27 mouse cellular contexts compared by ENCODE assay signal in the genomic region with DNA sequence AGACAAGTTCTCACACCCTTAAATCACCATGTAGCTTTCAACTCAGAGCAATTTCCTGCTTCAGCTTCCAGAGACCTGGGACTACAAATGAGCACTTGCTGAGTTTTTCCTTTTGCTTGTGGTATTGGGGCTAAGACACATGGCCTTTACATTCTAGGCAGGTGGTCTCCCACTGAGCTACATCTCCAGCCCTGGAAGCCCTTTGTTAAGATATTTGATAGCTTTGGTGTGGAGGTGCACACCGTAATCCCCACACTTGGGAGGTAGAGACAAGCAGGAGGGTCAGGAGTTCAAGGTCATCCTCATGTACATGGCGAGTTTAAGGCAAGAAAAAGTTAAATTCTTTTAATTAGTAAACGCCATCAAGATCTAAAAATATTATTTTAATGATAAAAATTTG. TPM values are rescaled to one million over a fixed set of nuclear protein-coding genes. Genes with fewer than 3 reads are reported as not detected.
DNase-seq lines count a peak whose midpoint lies in the region; ATAC-seq and TF ChIP-seq lines count a peak whose summit lies in the region.
"Had no signal": no experiment of that assay in that cellular context is flagged by ENCODE, and none has a peak within 500 bp of the region (broad histone marks: within the 10 kb centered on the region; RNA-seq: fewer than 3 reads in every experiment).

No protein-coding gene starts in this region.

- H3K4me2 ChIP-seq in intestine, embryonic 15.5 days (replicated peaks), result no peak overlapping the region
- H3K4me2 ChIP-seq: embryonic facial prominence, embryonic 12.5 days; embryonic facial prominence, embryonic 15.5 days; heart, embryonic 15.5 days; hindbrain, embryonic 13.5 days had no signal

- intact Hi-C loops in gastrocnemius, adult 2 months (cut with DNase I), result loop anchor here (2.0 kb wide), 1 partner anchor 15 kb away; no protein-coding TSS in a partner anchor
- intact Hi-C loops in gastrocnemius, postnatal 14 days (cut with DNase I; ENCODE audit: low total_unique reads), result no loop called here

- no peaks in the 10 kb centered on the region for H3K9me3 ChIP-seq in E14TG2a.4 (ENCODE audit: low read length)
- no peaks in the 10 kb centered on the region for H3K9me3 ChIP-seq in ES-E14 (ENCODE audit: control insufficient read depth, insufficient read depth, low read depth, low read length)
- H3K9me3 ChIP-seq in intestine, embryonic 15.5 days, result no peaks in the 10 kb centered on the region
- H3K9me3 ChIP-seq in embryonic facial prominence, embryonic 10.5 days, result no peaks in the 10 kb centered on the region
- H3K9me3 ChIP-seq: embryonic facial prominence, embryonic 12.5 days; embryonic facial prominence, embryonic 15.5 days; G1E; heart, embryonic 10.5 days; heart, embryonic 15.5 days; hindbrain, embryonic 10.5 days; hindbrain, embryonic 13.5 days had no signal

- H3K36me3 ChIP-seq in E14TG2a.4 (ENCODE audit: insufficient read depth, low read length) (peaks cover 51% of the 10 kb centered on the region), ES-E14 (ENCODE audit: control insufficient read depth, insufficient read depth, low read length, poor library complexity, severe bottlenecking) (no peaks in the 10 kb centered on the region; the same call in none of the 2 replicates)
- 0 out of 2 replicates have a peak, but pooled peaks cover 3% of the 10 kb centered on the region for H3K36me3 ChIP-seq in intestine, embryonic 15.5 days
- peaks cover 27% of the 10 kb centered on the region for H3K36me3 ChIP-seq in embryonic facial prominence, embryonic 10.5 days (replicated peaks)

- in situ Hi-C loops in ES-E14 (cut with MboI; ENCODE audit: low sequenced_read_pairs in 2 of 2, unreplicated experiment in 2 of 2), result no loop called here

- H3K27me3 ChIP-seq in E14TG2a.4 (ENCODE audit: insufficient read depth, low read length), result no peaks in the 10 kb centered on the region
- no peaks in the 10 kb centered on the region for H3K27me3 ChIP-seq in intestine, embryonic 15.5 days (replicated peaks)
- no peaks in the 10 kb centered on the region for H3K27me3 ChIP-seq in embryonic facial prominence, embryonic 10.5 days (replicated peaks; ENCODE audit: low read depth, poor library complexity, severe bottlenecking)
- H3K27me3 ChIP-seq: embryonic facial prominence, embryonic 12.5 days; embryonic facial prominence, embryonic 15.5 days; heart, embryonic 15.5 days; hindbrain, embryonic 13.5 days; Patski had no signal

- 90% methylated on average over 3 of the region's 3 CpGs for WGBS in intestine, embryonic 15.5 days
- WGBS in embryonic facial prominence, embryonic 10.5 days, result 81% methylated on average over 3 of the region's 3 CpGs

- DNase-seq in gastrocnemius, adult 2 months, result no peak
- DNase-seq in gastrocnemius, postnatal 14 days, result no peak
- DNase-seq in ES-E14 (ENCODE audit: low read depth, low spot score), result peak; percentile 30
- no peak for DNase-seq in embryonic facial prominence, embryonic 10.5 days (ENCODE audit: low spot score)
- DNase-seq: adrenal gland, adult 8-10 months; adrenal gland, postnatal 25 days; cerebellum, adult 18-20 months; cerebellum, adult 9-10 months; cerebellum, postnatal 14 days; gastrocnemius, postnatal 36 days; heart, adult 2 months; heart, postnatal 36 days; kidney, adult 18-20 months had no signal

- peaks cover 94% of the 10 kb centered on the region for H3K4me1 ChIP-seq in E14TG2a.4 (replicated peaks; ENCODE audit: low read depth, low read length)
- peaks cover 19 to 20% of the 10 kb centered on the region in 2 experiments for H3K4me1 ChIP-seq in ES-E14 (ENCODE audit: control insufficient read depth in 2 of 2, insufficient read depth in 2 of 2, low read length in 2 of 2, poor library complexity in 1 of 2)
- peaks cover 37% of the 10 kb centered on the region for H3K4me1 ChIP-seq in intestine, embryonic 15.5 days (replicated peaks)
- peaks cover 36% of the 10 kb centered on the region for H3K4me1 ChIP-seq in embryonic facial prominence, embryonic 10.5 days

- no peak overlapping the region for H3K4me3 ChIP-seq in gastrocnemius, adult 2 months
- 0 out of 2 replicates have a peak overlapping the region, but pooled peaks have one; percentile 27 for H3K4me3 ChIP-seq in E14TG2a.4 (replicated peaks; ENCODE audit: low read length)
- no peak overlapping the region for H3K4me3 ChIP-seq in ES-E14 (ENCODE audit: insufficient read depth in 1 of 2, low read depth in 1 of 2, low read length in 2 of 2, poor library complexity in 1 of 2, severe bottlenecking in 1 of 2)
- no peak overlapping the region for H3K4me3 ChIP-seq in intestine, embryonic 15.5 days (replicated peaks)
- H3K4me3 ChIP-seq in embryonic facial prominence, embryonic 10.5 days, result no peak overlapping the region
- H3K4me3 ChIP-seq: embryonic facial prominence, embryonic 12.5 days; embryonic facial prominence, embryonic 15.5 days; heart, adult 2 months; heart, embryonic 10.5 days; heart, embryonic 15.5 days; hindbrain, embryonic 10.5 days; hindbrain, embryonic 13.5 days had no signal

- 0 out of 2 replicates have a peak overlapping the region, but pooled peaks have one; percentile 20 for H3K27ac ChIP-seq in gastrocnemius, adult 2 months
- peak overlapping the region; percentile 36; the same call in 1 of the 2 replicates for H3K27ac ChIP-seq in ES-E14 (ENCODE audit: insufficient read depth, low read depth, low read length, poor library complexity, severe bottlenecking)
- H3K27ac ChIP-seq in intestine, embryonic 15.5 days, result no peak overlapping the region
- no peak overlapping the region for H3K27ac ChIP-seq in embryonic facial prominence, embryonic 10.5 days (replicated peaks)
- H3K27ac ChIP-seq: embryonic facial prominence, embryonic 12.5 days; embryonic facial prominence, embryonic 15.5 days; heart, embryonic 10.5 days; hindbrain, embryonic 10.5 days had no signal

- H3K9ac ChIP-seq in ES-E14 (ENCODE audit: insufficient read depth, low read depth, low read length, poor library complexity, severe bottlenecking), result no peak overlapping the region
- H3K9ac ChIP-seq in intestine, embryonic 15.5 days, result no peak overlapping the region
- H3K9ac ChIP-seq: embryonic facial prominence, embryonic 12.5 days; embryonic facial prominence, embryonic 15.5 days; forebrain, postnatal 0 days; heart, embryonic 15.5 days had no signal

- no peak for ATAC-seq in intestine, embryonic 15.5 days
- ATAC-seq: forebrain, embryonic 14.5 days; forebrain, postnatal 0 days; hindbrain, embryonic 16.5 days; intestine, embryonic 16.5 days; Patski had no signal

- no peak for TF ChIP-seq CTCF in gastrocnemius, adult 2 months (IDR thresholded peaks at IDR 0.05)
- TF ChIP-seq CTCF in E14TG2a.4 (conservative IDR thresholded peaks at IDR 0.05; ENCODE audit: low read length), result no peak

TF ChIP-seq in ES-E14, 5 proteins besides CTCF, POLR2A, EP300 and RAD21:
- 0 out of 2 replicates have a peak, but pooled peaks have one; percentile 16 for TF ChIP-seq CHD2 (IDR thresholded peaks at IDR 0.05; ENCODE audit: low read depth, low read length)
- no peak for TF ChIP-seq ZNF384 (IDR thresholded peaks at IDR 0.05; ENCODE audit: low read depth, low read length)
TF ChIP-seq in ES-E14: peak in this region for 1.

RNA-seq across cellular contexts. Expression of a gene that starts 14.4 kb away (rescaled TPM):
- 100 to 1,000 TPM; 195 to 201 TPM for total RNA-seq in gastrocnemius, adult 2 months (2021)
- 100 to 1,000 TPM; 258 to 262 TPM for total RNA-seq in gastrocnemius, postnatal 14 days (2021)
- 30.1 and 51.5 TPM in 2 replicates for total RNA-seq in ES-E14 (2012; rRNA removed)
- polyA plus RNA-seq in intestine, embryonic 15.5 days (2015; fragmentation: Nextera tagmentation; extraction: Ambion mirVana), result 196 and 203 TPM in 2 replicates
- polyA plus RNA-seq in embryonic facial prominence, embryonic 10.5 days (2016; fragmentation: Nextera tagmentation; extraction: Ambion mirVana), result 251 and 270 TPM in 2 replicates

RNA-seq across cellular contexts. Expression of a gene that starts 52.7 kb away (rescaled TPM):
- 1 to 10 TPM in 1 of 2 experiments, under 1 TPM in 1; 0.99 to 1.8 TPM for total RNA-seq in gastrocnemius, adult 2 months (2021)
- 1 to 10 TPM; 2.2 to 2.6 TPM for total RNA-seq in gastrocnemius, postnatal 14 days (2021)
- 44.7 and 64.5 TPM in 2 replicates for total RNA-seq in ES-E14 (2012; rRNA removed)
- 18.9 and 19.6 TPM in 2 replicates for polyA plus RNA-seq in intestine, embryonic 15.5 days (2015; fragmentation: Nextera tagmentation; extraction: Ambion mirVana)
- polyA plus RNA-seq in embryonic facial prominence, embryonic 10.5 days (2016; fragmentation: Nextera tagmentation; extraction: Ambion mirVana), result 26.2 and 26.4 TPM in 2 replicates

Comparison
In these comparisons a context has a peak if more than half of its experiments do, and no peak if none do; other contexts are left out.
1. H3K27ac ChIP-seq: peak in gastrocnemius, adult 2 months (single experiment) and ES-E14 (single experiment); none in intestine, embryonic 15.5 days (single experiment) and embryonic facial prominence, embryonic 10.5 days (single experiment).
2. RNA of a gene that starts 52.7 kb away (total RNA-seq): 44.7 to 64.5 TPM in ES-E14; 2.2 to 2.6 TPM in gastrocnemius, postnatal 14 days and 0.99 to 1.8 TPM in gastrocnemius, adult 2 months; every median in the first group is over 10 times any median in the second.